Mouse (Mus musculus) cortical plate, adult 2 months (tissue): ENCODE data around the gene Rnase11.

ENCODE experiments used
- CTCF ChIP-seq: fragments of 200-500 bp; IDR thresholded peaks from 2 replicates; pipeline ENCODE4 v1.5.1; 2011; ENCODE audit warnings: mild to moderate bottlenecking, control low read depth, low read length; ENCODE audit not compliant: insufficient read depth; ENCODE audit errors: extremely low read depth
- POLR2A ChIP-seq: fragments of 200-500 bp; IDR thresholded peaks from 2 replicates; pipeline ENCODE4 v1.6.1; 2011; ENCODE audit warnings: mild to moderate bottlenecking, low read length, control low read depth; ENCODE audit not compliant: insufficient read depth; ENCODE audit errors: extremely low read depth

GRCm38 (mm10) chr14:51027387-51028155 is 22.4 kb downstream of the Rnase11 start:
- no peak for TF ChIP-seq CTCF
- TF ChIP-seq POLR2A: no peak
